Mouse (Mus musculus) heart, adult 18-20 months (tissue): ENCODE results near the gene Bcar3. TPM values are rescaled to one million over a fixed set of nuclear protein-coding genes. Genes with fewer than 3 reads are reported as not detected.
A peak's percentile ranks its signal among the peaks of the same experiment; 100 is the strongest.

ENCODE experiments used
- DNase-seq, 2 experiments: peaks; one replicate each; pipeline ENCODE4 v3.0.0; 2021 to 2022; ENCODE audit warnings: mixed read lengths in 1 of 2
- total RNA-seq, 2 experiments: library from RNA; stranded (reverse); gene quantifications; 2 replicates each; pipeline ENCODE4 v1.2.3; 2021

The Bcar3 gene
- total RNA-seq, 2 experiments from 2014 or later, result 7.0 to 9.5 TPM

GRCm38 (mm10) chr3:122512725-122513375, 218.9 kb downstream of the Bcar3 start:
- no peak for DNase-seq

GRCm38 (mm10) chr3:122515568-122516326, 221.8 kb downstream of the Bcar3 start:
- no peak for DNase-seq

GRCm38 (mm10) chr3:122516327-122516695, 222.4 kb downstream of the Bcar3 start:
- no peak for DNase-seq

- DNase-seq, result no peak
Observed at GRCm38 (mm10) chr3:122517726-122518125, 223.8 kb downstream of the Bcar3 start.

- DNase-seq, result no peak
Observed at GRCm38 (mm10) chr3:122518231-122518736, 224.3 kb downstream of the Bcar3 start.

- no peak for DNase-seq
Observed at GRCm38 (mm10) chr3:122519082-122519481, 225.1 kb downstream of the Bcar3 start.

- no peak for DNase-seq
Observed at GRCm38 (mm10) chr3:122520365-122520764, 226.4 kb downstream of the Bcar3 start.

- DNase-seq, result no peak
Observed at GRCm38 (mm10) chr3:122520875-122521274, 226.9 kb downstream of the Bcar3 start.

GRCm38 (mm10) chr3:122521294-122521693, 227.4 kb downstream of the Bcar3 start:
- no peak for DNase-seq

GRCm38 (mm10) chr3:122528477-122528876, 234.5 kb downstream of the Bcar3 start:
- DNase-seq, result no peak

GRCm38 (mm10) chr3:122535938-122536703, 242.2 kb downstream of the Bcar3 start:
- DNase-seq, result no peak

GRCm38 (mm10) chr3:122538851-122539250, 244.9 kb downstream of the Bcar3 start:
- DNase-seq, result no peak

GRCm38 (mm10) chr3:122539961-122540690, 246.2 kb downstream of the Bcar3 start:
- DNase-seq, result no peak

- no peak for DNase-seq
Observed at GRCm38 (mm10) chr3:122540918-122541317, 247.0 kb downstream of the Bcar3 start.

GRCm38 (mm10) chr3:122545346-122545745, 251.4 kb downstream of the Bcar3 start:
- no peak for DNase-seq

- no peak for DNase-seq
Observed at GRCm38 (mm10) chr3:122547469-122547868, 253.5 kb downstream of the Bcar3 start.

- no peak for DNase-seq
Observed at GRCm38 (mm10) chr3:122551174-122551573, 257.2 kb downstream of the Bcar3 start.

- DNase-seq, result no peak
Observed at GRCm38 (mm10) chr3:122557766-122558165, 263.8 kb downstream of the Bcar3 start.

- DNase-seq, result peak in 1 of 2 experiments; percentile 7
Observed at GRCm38 (mm10) chr3:122565285-122565684, 271.3 kb downstream of the Bcar3 start.

GRCm38 (mm10) chr3:122566112-122566511, 272.2 kb downstream of the Bcar3 start:
- no peak for DNase-seq

GRCm38 (mm10) chr3:122566549-122566948, 272.6 kb downstream of the Bcar3 start:
- DNase-seq, result peak; percentile 18 to 30
